Mouse (Mus musculus): ENCODE results near the gene Khnyn. TPM values are rescaled to one million over a fixed set of nuclear protein-coding genes. Genes with fewer than 3 reads are reported as not detected.
A peak's percentile ranks its signal among the peaks of the same experiment; 100 is the strongest.

Gene Khnyn
- total RNA-seq, 2 experiments from 2014 or later, result 12.5 to 13.1 TPM

DNA sequence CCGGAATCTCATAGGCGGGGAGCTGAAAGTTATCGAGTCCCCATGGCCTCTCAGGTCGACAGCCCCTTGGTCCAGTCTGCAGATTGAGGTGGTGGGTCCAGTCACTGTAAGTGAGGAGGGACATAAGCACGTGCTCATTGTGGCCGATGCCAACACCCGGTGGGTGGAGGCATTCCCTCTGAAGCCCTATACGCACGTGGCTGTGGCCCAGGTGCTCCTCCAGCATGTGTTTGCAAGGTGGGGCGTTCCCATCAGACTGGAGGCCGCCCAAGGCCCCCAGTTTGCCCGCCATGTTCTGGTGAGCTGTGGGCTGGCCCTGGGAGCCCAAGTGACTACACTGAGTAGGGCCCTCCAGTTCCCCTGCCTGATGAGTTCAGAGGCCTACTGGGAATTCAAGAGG, 12.7 kb upstream of the Khnyn start:
- intact Hi-C loops (cut with DNase I), result loop anchor here (2.0 kb wide), 1 partner anchor 47 kb away; no protein-coding TSS in a partner anchor
- no peak for DNase-seq

DNA sequence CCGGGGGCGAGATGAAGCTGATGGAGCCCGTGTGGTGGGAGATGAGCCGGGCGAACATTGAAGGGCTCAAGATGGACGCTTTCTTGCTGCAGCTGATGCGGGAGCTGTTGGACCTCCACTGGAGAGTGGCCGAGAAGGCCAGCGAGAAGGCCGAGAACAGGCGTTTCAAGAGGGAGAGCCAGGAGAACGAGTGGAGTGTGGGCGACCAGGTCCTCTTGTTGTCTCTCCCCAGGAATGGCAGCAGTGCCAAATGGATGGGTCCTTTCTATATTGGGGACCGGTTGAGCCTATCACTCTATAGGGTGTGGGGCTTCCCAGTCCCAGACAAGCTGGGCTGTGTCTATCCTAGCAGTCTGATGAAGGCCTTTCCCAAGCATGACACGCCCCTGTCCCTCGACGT, 12.2 kb upstream of the Khnyn start:
- DNase-seq, result no peak
- intact Hi-C loops (cut with DNase I), result loop anchor here (2.0 kb wide), 1 partner anchor 46 kb away; no protein-coding TSS in a partner anchor

DNA sequence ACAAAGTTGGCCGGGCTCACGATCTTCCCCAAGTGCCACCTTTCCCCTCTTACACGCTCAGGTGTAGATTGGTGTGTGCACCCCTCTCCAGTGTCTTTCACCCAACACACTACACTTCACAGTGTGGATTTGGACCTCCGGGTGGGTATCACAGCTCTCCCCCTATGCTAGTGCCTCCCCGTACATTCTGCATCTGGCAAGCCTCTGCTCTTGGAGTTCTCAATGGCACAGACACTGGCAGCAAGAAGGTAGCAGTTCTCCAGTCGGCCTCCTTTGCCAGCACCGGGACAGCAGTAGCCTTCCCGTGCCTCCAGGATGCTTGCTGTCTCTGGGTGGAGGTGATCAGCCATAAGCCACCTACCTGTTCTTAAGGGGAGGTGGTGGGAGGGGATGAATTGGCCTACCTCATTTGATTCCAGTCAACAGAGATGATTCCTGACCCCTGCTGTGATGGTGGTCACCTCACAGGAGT, 11.5 kb upstream of the Khnyn start:
- no peak for DNase-seq
- intact Hi-C loops (cut with DNase I), result loop anchor here (2.0 kb wide), 1 partner anchor 46 kb away; no protein-coding TSS in a partner anchor

DNA sequence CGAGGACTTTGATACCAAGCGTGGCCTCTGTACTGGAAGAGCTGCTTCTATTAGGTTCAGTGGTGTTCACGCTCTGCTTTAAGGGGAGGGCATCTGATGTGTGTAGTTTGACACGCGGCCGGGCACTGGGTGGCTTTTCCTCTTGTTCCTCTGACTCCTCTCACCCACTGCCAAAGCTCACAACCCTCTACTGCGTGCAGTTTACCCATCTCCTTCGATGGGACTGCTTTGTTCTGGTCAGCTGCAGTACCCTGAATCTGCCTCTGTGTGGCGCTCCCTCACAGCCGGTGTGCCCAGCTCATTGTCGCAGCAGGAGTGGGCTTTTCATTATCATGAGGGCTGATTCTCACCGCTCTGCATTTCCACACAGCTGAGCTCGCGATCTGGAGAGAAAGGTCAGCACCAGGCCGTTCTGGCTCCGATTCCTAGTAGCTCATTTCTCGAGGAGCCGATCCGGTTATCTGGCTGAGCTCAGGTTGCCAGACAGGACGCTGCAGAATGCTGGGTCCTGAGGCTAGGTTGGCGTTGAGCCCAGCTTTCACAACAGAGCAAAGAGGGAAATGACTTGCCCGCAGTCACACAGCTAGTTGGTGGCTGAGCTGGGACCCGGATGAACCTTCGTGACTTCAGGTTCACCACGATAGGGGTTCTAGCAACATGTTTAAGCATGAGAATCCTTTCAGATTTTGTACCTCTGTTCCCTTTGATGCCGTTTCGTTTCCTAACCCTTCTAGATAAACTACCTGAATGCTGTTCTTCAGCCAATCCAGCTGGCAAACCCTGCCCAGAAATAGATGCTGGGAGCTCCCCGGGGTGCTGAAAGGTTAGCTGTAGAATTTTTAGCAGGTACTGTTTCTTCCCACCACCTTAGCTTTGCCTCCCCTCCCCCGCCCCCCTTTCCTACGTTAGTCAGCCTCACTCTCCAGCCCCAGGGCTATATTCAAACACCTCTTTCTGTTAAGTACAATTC, 10.7 kb upstream of the Khnyn start:
- DNase-seq, result peak; percentile 82 to 89
- intact Hi-C loops (cut with DNase I), result loop anchor here (2.0 kb wide), 1 partner anchor 45 kb away; no protein-coding TSS in a partner anchor

DNA sequence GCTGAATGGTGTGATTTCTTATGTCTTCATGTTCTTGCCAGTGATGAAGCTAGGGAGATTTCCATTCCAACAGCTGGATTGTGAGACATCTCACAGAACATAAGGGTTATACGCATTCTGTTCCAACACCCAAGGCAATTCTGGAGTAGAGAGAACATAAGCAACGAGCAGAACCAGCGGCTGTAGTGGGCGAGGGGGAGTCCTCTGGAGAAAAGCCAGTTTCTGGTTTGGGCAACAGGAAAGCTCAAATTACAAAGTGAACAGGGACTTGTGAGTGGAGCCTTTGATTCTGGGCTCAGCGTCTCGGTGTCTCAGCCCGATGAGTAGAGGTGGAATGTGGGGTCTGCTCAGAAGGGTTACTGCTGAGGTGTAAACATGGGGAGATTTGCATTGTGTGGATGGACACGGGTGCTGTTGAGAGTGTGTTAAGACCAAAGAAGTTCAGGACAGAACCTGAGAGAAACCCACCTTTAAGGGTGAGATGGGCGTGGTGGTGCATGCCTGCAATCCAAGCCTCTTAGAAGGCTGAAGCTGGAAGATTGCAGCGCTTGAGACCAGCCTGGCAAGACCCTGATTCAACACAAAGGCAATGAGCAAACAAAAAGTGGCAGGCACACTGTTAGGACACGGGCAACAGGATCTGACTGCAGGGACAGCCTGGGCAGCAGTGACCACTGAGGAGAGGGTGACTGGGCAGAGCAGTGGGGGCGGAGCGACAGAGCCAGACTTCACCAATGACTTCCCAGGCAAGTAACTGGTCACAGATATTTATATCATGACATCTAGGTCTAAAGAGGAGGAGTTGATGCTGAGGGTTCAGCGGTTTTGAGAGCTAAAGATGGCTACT, 7.1 kb upstream of the Khnyn start:
- DNase-seq, result no peak
- intact Hi-C loops (cut with DNase I), result no loop called here

DNA sequence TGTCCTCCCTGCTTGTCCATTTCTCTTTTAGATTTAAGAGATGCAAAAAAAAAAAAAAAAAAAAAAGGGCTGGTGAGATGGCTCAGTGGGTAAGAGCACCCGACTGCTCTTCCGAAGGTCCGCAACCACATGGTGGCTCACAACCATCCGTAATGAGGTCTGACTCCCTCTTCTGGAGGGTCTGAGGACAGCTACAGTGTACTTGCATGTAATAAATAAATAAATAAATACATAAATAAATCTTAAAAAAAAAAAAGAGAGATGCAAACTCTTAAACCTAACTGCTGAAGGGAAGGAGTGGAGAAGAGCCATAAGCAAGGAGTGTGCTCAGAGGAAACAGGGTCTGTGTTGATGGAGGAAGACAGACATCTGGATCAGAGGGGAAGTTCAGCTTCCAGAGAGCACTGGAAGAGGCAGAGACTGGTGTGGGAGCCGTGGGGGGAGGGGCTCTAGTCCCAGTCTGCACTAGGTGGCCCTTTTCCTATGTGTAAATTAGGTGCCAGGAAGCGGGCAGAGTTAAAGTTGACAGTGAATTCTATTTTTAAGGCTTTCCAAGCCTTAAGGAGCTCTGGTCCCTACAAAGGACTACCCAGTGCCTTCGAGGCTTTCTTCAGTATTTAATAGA, 6.3 kb upstream of the Khnyn start:
- intact Hi-C loops (cut with DNase I), result no loop called here
- no peak for DNase-seq

DNA sequence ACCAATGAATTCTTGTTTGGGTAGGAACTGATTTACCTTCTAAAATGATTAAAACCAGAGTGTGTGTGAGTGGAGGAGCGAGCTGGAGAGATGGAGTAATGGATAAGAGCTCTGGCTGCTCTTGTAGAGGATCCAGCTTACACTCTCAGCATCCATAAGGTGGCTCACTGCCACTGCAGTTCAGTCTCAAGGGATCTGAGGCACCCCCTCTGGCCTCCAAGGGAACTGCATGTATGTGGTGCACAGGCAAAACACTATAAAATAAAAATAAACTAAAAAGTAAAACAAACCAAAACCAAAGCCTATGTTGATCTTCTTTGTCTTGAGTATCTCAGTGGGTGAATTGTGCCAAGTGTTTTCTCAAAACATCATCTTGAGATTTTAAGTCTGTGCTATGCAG, 5.1 kb upstream of the Khnyn start:
- intact Hi-C loops (cut with DNase I), result no loop called here
- DNase-seq, result peak; percentile 80 to 86

DNA sequence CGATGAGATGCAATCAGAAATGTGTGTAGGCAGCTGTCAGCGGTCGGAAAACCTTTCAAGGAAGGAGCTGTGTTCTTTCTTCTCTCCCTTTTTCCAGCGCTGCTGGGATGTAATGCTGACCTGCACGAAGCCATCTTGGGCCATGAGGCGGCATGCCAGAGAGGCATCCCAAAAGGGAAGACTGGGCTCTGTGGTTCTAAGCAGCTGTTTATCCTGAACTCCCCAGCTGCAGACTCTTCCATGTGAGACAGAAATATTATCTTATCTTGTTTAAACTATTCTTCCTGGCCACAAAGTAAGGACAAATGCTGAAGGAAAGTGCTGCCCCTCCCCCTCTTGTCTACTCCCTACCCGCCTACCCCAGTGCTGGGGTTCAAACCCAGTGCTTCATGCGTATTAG, 3.8 kb upstream of the Khnyn start:
- intact Hi-C loops (cut with DNase I), result no loop called here
- DNase-seq, result no peak

DNA sequence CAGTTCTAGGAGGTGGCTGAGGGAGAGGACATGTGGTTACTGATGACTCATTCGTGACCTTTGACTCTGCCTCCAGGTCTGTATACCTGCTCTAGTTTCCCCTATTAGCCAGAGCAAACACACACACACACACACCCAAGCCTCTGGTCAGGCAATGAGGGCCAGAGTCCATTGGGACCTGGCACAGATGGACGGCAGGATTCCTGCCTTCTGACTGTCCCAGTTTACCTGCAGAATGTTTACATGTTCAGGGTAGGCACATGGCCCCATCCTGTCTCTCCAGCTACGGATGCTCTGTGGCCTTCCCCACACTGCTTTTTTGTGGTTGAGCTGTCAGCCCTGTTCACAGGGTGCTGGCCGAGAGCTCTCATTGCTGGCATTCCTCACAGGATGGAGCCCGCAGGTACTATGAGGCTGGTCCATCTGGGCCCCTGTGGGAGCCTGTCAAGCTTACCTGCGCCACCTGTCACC, 2.5 kb upstream of the Khnyn start:
- intact Hi-C loops (cut with DNase I), result loop anchor here (2.0 kb wide), 1 partner anchor 13 kb away; no protein-coding TSS in a partner anchor

DNA sequence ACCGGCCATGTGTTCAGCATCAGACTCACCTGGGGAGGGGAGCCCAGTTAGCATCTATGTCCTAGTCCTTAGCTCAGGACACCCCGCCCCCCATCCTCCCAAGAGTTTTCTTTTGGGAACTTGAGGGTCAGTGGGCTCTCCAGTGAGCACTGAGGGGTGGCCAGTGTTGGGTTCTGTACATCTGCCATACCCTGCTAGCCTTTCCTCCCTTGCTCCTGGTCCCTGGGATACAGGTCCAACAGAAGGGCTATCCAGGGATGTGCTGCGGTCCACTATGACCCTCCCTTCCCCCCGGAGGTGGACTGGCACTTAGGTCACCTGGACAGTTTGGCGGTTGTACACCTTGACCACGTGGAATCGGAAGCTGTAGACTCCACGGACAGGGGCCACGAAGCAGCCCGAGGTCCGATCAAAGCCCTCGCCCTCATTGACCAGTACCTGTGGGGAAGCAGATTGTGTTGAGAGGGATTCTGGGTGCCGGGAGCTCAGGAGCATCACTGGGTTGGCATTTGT, 1.5 kb upstream of the Khnyn start:
- DNase-seq, result no peak
- intact Hi-C loops (cut with DNase I), result loop anchor here (2.0 kb wide), 1 partner anchor 14 kb away; no protein-coding TSS in a partner anchor

More for the DNA sequence above, 2.5 kb upstream of the Khnyn start:
- DNase-seq, result no peak

DNA sequence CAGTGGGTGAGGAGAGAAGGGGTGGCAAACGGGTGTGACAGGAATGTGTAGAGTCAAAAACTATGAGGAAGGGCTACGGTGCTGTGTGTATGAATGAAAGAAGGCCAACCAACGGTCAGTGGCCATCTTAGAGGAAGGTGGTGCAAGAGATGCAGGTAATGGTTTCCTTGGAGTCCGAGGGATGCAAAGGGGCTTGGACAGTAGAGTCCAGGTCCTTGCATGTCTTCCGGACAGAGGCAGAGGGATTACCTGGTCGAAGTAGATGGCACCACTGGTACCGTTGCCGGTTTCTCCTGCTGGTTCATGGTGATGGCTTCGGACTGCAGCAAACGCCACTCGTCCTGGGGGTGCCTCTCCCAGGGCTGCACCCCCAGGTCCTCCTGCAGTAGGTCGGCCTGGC, 1.1 kb upstream of the Khnyn start:
- no peak for DNase-seq
- intact Hi-C loops (cut with DNase I), result loop anchor here (2.0 kb wide), 1 partner anchor 15 kb away; no protein-coding TSS in a partner anchor

DNA sequence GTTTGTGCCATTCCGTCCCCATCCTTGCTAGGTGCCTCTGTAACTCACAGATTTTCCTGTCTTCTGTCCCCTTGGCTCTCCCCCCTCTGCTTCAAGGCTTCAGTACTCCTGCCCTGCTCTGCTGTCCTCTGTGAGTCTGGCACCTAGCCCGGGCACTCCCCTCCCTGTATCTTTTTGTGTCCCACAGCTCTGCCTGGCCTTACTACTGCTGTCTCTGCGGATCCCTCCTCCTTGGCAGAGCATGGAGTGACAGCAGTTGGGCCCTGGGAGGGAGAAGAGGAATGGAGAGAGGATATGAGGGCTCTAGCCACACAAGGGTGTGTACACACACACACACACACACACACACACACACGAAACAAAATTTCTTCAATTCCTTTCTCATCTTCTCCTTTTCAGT, 581 bp upstream of the Khnyn start, which contains the start of gene Cbln3:
Gene Cbln3 (minus strand): TSS at position 227 of the 400 bp plus-strand sequence.
- DNase-seq, result peak; percentile 83 to 88
- intact Hi-C loops (cut with DNase I), result no loop called here

DNA sequence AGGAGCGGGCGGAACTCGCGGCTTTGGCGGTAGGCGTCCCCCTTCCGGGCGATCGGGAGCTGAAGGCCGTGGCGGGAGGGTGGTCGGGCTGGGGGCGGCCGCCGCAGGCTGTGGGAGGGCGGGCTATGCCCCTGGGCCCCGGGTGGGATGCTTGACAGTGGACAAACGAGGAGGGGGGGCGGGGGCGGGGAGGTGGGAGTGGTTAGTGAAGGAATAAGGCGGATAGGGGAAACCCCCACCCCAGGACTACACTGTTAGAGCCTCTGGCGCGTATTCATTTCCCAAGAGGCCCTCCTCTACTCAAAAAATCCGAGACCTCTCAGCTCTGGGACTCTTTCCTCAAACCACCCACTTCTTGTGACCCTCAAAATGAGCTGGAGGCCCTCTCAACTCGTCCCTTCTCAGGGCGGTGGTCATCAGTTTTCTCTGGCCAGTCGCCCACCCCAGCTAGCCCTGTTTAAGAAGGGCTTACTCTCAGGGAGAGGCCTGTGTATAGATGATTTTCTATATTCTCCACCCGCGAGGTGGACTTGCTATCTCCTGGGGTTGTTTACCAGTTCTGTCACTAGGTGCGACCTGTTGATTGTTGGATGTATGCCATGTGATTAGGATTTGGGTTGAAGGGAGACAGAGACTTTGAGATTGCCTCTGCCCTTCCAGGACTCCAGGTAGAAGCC, 505 bp downstream of the Khnyn start:
- DNase-seq, result peak; percentile 54 to 67
- intact Hi-C loops (cut with DNase I), result no loop called here

DNA sequence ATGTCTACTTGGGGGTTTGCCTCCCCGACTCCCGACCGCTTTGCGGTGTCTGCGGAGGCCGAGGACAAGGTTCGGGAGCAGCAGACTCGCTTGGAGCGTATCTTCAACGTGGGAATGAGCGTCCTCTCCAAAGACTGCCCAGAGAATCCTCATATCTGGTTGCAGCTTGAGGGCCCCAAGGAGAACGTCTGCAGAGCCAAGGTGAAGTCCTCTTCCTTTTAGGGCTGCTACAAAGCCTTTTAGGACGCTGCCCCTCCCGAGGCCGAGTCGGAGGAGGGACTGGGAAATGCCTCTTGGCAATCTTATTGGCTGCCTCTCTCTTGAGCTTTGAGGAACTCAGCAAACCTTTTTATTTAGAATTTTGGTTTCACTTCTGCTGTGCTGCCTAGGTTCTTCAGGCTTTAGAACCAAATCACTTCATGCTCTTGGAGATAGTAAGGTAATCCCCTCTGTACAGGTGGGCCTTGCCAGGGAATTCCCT, 1.1 kb downstream of the Khnyn start:
- peak; percentile 65 to 66 for DNase-seq
- intact Hi-C loops (cut with DNase I), result no loop called here

DNA sequence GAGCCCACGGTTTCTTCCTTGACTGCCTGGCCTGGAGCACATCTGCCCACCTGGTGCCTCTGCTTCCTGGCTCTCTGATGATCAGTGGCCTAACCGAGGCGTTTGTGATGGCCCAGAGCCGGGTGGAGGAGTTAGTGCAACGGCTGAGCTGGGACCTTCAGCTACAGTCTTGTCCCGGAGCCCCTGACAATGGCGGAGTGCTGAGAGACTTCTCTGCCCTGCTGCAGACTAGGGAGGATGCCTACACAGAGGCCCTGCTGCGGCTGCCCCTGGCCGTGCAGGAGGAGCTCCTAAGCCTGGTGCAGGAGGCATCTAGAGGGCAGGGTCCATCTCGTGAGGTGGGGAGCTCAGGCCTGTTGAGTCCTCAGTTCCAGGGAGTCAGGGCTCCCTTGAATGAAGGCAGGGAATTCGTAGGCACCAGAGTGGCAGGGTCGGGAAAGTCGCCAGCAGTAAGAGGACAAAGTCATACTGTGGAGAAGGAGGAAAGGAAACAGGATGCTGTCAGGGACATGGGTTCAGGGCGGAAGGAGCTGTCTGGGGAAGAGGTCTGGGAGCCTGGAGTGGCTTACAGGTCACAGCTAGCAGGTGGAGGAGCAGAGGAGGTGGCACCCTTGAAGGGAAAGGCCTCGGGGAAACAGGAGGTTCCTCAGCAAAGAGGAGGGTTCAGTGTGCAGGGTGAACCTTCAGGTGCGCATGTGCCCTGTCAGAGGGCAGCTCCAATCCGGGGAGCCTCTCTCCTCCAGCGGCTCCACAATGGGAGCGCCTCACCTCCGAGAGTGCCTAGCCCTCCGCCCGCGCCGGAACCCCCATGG, 2.0 kb downstream of the Khnyn start:
- DNase-seq, result no peak
- intact Hi-C loops (cut with DNase I), result no loop called here

DNA sequence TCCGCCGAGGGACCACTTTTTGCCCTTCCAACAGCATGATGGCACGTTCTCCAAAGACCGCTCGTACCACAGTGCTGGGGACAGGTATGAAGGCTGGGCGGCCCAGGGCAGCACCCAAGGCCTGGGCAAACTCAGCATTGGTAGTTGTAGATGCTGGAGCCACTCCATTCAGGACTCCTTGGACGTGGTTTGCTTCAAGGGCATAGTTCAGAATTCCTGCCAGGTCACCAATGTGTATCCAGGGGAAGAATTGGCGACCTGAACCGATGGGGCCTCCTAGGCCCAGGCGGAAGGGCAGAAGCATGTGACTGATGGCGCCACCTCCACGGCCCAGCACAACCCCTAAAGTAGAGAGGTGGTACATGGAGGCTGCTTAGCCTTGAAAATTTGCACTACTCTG, 12.9 kb downstream of the Khnyn start:
- intact Hi-C loops (cut with DNase I), result no loop called here
- DNase-seq, result peak in 1 of 2 experiments; percentile 14

DNA sequence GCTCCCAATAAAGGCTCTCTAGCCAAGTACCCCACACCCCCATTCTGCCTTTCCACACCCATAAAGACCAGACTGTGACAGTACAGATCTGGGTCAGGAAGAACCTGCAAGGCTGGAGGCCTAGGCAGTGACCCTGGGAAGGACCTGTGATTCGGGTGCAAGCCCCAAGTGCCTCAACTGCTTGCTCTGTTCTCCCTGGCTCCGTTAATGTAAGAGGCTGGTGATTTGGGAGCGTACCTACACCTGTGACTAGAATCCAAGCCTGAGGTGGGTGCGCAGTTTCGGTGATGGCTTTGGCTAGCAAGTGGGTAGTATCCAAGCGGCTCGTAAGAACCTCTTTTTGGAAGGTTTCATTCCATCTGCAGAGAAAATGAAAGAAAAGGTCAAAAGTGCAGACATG, 14.2 kb downstream of the Khnyn start:
- DNase-seq, result no peak

DNA sequence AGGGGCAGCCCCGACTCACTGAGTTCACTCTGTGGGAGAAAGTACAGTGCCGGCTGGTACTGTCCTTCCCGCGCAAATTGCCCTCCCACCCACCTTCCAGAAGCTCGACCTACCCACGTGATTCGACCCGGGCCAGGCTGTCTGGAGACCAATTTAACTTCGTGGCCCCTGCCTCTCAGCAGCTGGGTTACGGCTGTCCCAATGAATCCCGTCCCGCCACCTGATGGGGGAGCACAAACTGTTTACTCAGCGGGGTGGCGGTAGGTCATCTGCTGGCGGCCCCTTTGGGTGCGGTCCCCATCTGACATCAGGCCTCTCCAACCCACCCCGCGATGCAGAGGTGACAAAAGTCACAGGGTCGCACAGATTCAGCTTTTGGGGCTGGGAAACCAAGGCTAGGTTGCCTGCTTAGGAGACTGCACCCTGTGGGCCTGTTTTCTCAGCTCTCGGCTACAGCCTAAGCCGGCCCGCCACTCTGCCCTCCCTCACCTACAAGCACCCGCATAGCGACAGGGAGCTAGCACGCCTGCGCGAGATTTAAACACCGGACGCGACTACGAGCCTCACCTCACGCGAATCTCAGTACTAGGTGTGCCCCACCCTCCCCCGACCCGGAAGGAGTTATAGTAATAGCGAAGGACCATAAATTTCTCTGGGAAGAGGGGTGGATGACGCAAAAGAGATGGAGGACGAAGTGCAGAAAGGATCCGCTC, 15.1 kb downstream of the Khnyn start, which contains the start of gene Sdr39u1:
Gene Sdr39u1 (minus strand): TSS at position 593 of the 713 bp plus-strand sequence.
- peak; percentile 89 to 90 for DNase-seq
- intact Hi-C loops (cut with DNase I), result no loop called here

More for the DNA sequence above, 14.2 kb downstream of the Khnyn start:
- intact Hi-C loops (cut with DNase I), result no loop called here

All from heart, postnatal 10 days (tissue).